ENCODE assay signal across 8 mouse cellular contexts in genomic region chr11:57934391-57934850, GRCm38 (mm10).
DNase-seq lines count a peak whose midpoint lies in the region; ATAC-seq and TF ChIP-seq lines count a peak whose summit lies in the region.

No protein-coding gene starts in this region.

- H3K4me3 ChIP-seq in bone marrow macrophage, adult 2 months (ENCODE audit: insufficient read depth, low read length) = no peak overlapping the region
- peak overlapping the region; percentile 40 for H3K4me3 ChIP-seq in heart, embryonic 13.5 days
- 0 out of 2 replicates have a peak overlapping the region, but pooled peaks have one; percentile 3 for H3K4me3 ChIP-seq in kidney, postnatal 0 days (replicated peaks; ENCODE audit: low read depth, low read length)
- no peak overlapping the region for H3K4me3 ChIP-seq in liver, embryonic 11.5 days (ENCODE audit: low read depth, low read length)

- no peaks in the 10 kb centered on the region for H3K9me3 ChIP-seq in heart, embryonic 13.5 days
- H3K9me3 ChIP-seq in kidney, postnatal 0 days (replicated peaks; ENCODE audit: low read length) = no peaks in the 10 kb centered on the region
- no peaks in the 10 kb centered on the region for H3K9me3 ChIP-seq in liver, embryonic 11.5 days (ENCODE audit: control insufficient read depth, low read length)

- H3K36me3 ChIP-seq in heart, embryonic 13.5 days = no peaks in the 10 kb centered on the region
- no peaks in the 10 kb centered on the region for H3K36me3 ChIP-seq in kidney, postnatal 0 days (ENCODE audit: insufficient read depth, low read length)
- no peaks in the 10 kb centered on the region for H3K36me3 ChIP-seq in liver, embryonic 11.5 days (ENCODE audit: control insufficient read depth, insufficient read depth, low read length)
- H3K36me3 ChIP-seq in splenic B cell, adult 2 months (ENCODE audit: control insufficient read depth, insufficient read depth, low read length, poor library complexity, severe bottlenecking) = no peaks in the 10 kb centered on the region

- H3K4me2 ChIP-seq in heart, embryonic 13.5 days = peak overlapping the region; percentile 66
- peak overlapping the region; percentile 14 for H3K4me2 ChIP-seq in kidney, postnatal 0 days (ENCODE audit: low read length)
- H3K4me2 ChIP-seq in liver, embryonic 11.5 days = peak overlapping the region; percentile 63

- peak; percentile 71 for ATAC-seq in erythroid progenitor cell, adult 5-6 weeks (replicated peaks; ENCODE audit: low FRiP score, poor library complexity, severe bottlenecking)
- no peak for ATAC-seq in heart, embryonic 13.5 days (ENCODE audit: extremely low read depth, insufficient number of reproducible peaks, low FRiP score, low TSS enrichment)
- peak; percentile 55; the same call in 1 of the 2 replicates for ATAC-seq in kidney, postnatal 0 days (replicated peaks; ENCODE audit: low FRiP score, low read depth)
- ATAC-seq in liver, embryonic 11.5 days (replicated peaks; ENCODE audit: low FRiP score) = 0 out of 2 replicates have a peak, but pooled peaks have one; percentile 44

- peak; percentile 93 for TF ChIP-seq CTCF in bone marrow macrophage, adult 2 months (IDR thresholded peaks at IDR 0.05; ENCODE audit: low read depth, low read length)
- TF ChIP-seq CTCF in kidney, postnatal 0 days (IDR thresholded peaks at IDR 0.05; ENCODE audit: low read depth) = peak; percentile 97

- no peak overlapping the region for H3K27ac ChIP-seq in bone marrow macrophage, adult 2 months (ENCODE audit: insufficient read depth, low read depth, low read length)
- H3K27ac ChIP-seq in heart, embryonic 13.5 days (replicated peaks) = no peak overlapping the region
- no peak overlapping the region for H3K27ac ChIP-seq in kidney, postnatal 0 days
- no peak overlapping the region for H3K27ac ChIP-seq in liver, embryonic 11.5 days (ENCODE audit: low read depth, low read length)

- TF ChIP-seq POLR2A in bone marrow macrophage, adult 2 months (IDR thresholded peaks at IDR 0.05; ENCODE audit: borderline replicate concordance, low read depth, low read length) = no peak

- H3K4me1 ChIP-seq in bone marrow macrophage, adult 2 months (ENCODE audit: control insufficient read depth, insufficient read depth, low read length) = no peaks in the 10 kb centered on the region
- peaks cover 19% of the 10 kb centered on the region for H3K4me1 ChIP-seq in heart, embryonic 13.5 days
- no peaks in the 10 kb centered on the region for H3K4me1 ChIP-seq in kidney, postnatal 0 days (replicated peaks; ENCODE audit: insufficient read depth, low read length)
- H3K4me1 ChIP-seq in liver, embryonic 11.5 days (replicated peaks; ENCODE audit: control insufficient read depth, insufficient read depth, low read length) = peaks cover 9% of the 10 kb centered on the region; the same call in 1 of the 2 replicates

- DNase-seq in A20 (ENCODE audit: low read depth, low spot score) = peak; percentile 78
- peak; percentile 85 for DNase-seq in kidney, postnatal 0 days (ENCODE audit: low spot score)
- peak; percentile 89 for DNase-seq in liver, embryonic 11.5 days (ENCODE audit: low spot score)
- peak; percentile 91 for DNase-seq in naive thymus-derived CD4-positive, alpha-beta T cell, adult 2 months (ENCODE audit: low read depth)
- DNase-seq in splenic B cell, adult 2 months (ENCODE audit: low read depth, low spot score) = peak; percentile 88

- H3K27me3 ChIP-seq in heart, embryonic 13.5 days (replicated peaks) = peaks cover 16% of the 10 kb centered on the region
- H3K27me3 ChIP-seq in kidney, postnatal 0 days (ENCODE audit: insufficient read depth, low read length) = no peaks in the 10 kb centered on the region
- H3K27me3 ChIP-seq in liver, embryonic 11.5 days (replicated peaks; ENCODE audit: control insufficient read depth, insufficient read depth, low read length) = peaks cover 12% of the 10 kb centered on the region
- H3K27me3 ChIP-seq in splenic B cell, adult 2 months (ENCODE audit: control insufficient read depth, insufficient read depth, low read length, poor library complexity, severe bottlenecking) = no peaks in the 10 kb centered on the region

- 8% methylated on average over 13 of the region's 13 CpGs for WGBS in heart, embryonic 13.5 days
- WGBS in kidney, postnatal 0 days = 11% methylated on average over 13 of the region's 13 CpGs
- 11% methylated on average over 13 of the region's 13 CpGs for WGBS in liver, embryonic 11.5 days

- peak overlapping the region; percentile 76 for H3K9ac ChIP-seq in heart, embryonic 13.5 days
- H3K9ac ChIP-seq in kidney, postnatal 0 days (ENCODE audit: low read depth, low read length) = no peak overlapping the region
- no peak overlapping the region for H3K9ac ChIP-seq in liver, embryonic 11.5 days (ENCODE audit: low read depth, low read length)

Comparison
In these comparisons a context has a peak if more than half of its experiments do, and no peak if none do; other contexts are left out.
1. H3K4me3 ChIP-seq: peak in heart, embryonic 13.5 days (single experiment) and kidney, postnatal 0 days (single experiment); none in bone marrow macrophage, adult 2 months (single experiment) and liver, embryonic 11.5 days (single experiment).
2. H3K4me2 ChIP-seq: peak in every context shown above with its lines; median percentile 66 in heart, embryonic 13.5 days; 63 in liver, embryonic 11.5 days; 14 in kidney, postnatal 0 days.
3. Peak in every context shown above with its lines, with median percentiles within 50 percentile points of each other: DNase-seq.